Mouse (Mus musculus) thymus, adult 2 months (tissue): ENCODE results near the gene 1700017B05Rik.

Experiments
- CTCF ChIP-seq: fragments of 200-500 bp; IDR thresholded peaks from 2 replicates; pipeline ENCODE4 v1.5.1; 2012; ENCODE audit warnings: mild to moderate bottlenecking, control low read depth, low read length, moderate library complexity, borderline replicate concordance; ENCODE audit not compliant: control insufficient read depth, poor library complexity, insufficient read depth; ENCODE audit errors: extremely low read depth
- POLR2A ChIP-seq: fragments of 200-500 bp; IDR thresholded peaks from 2 replicates; pipeline ENCODE4 v1.6.1; 2012; ENCODE audit warnings: mild to moderate bottlenecking, low read length, control low read depth, moderate library complexity; ENCODE audit not compliant: control insufficient read depth, poor library complexity, insufficient read depth; ENCODE audit errors: extremely low read depth

DNA sequence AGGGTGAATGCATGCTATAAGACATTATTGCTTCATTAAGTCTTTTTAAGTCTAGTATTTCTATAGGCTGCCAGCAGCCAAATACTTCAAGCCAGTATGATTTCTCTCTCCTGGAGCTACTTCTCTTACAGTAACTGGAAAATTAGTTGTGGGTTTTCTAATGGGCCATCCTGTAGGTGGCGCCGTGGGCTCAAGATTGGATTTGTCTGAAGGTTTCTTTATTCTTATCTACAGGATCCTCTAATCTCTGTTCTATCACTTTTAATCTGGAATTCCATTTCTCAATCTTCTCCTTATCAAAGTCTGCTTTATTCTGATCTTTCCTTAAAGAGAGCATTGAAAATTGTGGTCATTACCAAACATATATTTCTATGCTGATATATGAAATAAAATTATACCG is 53.1 kb downstream of the 1700017B05Rik start:
- TF ChIP-seq POLR2A (no peak), CTCF (no peak)
